Mouse (Mus musculus): Measurements from ENCODE around the gene Wipf3. TPM values are rescaled to one million over a fixed set of nuclear protein-coding genes. Genes with fewer than 3 reads are reported as not detected.

The Wipf3 gene
- polyA plus RNA-seq, 1 experiment from 2014 or later = 0.72 TPM

GRCm38 (mm10) chr6:54550801-54551323 lies 121.5 kb downstream of the Wipf3 start:
- Histone ChIP-seq H3K4me3 (no peak overlapping the region), H3K4me1 (peaks cover 73% of the 10 kb centered on the region), H3K9me3 (no peaks in the 10 kb centered on the region), H3K27me3 (ENCODE audit: poor library complexity, severe bottlenecking) (no peaks in the 10 kb centered on the region), H3K36me3 (replicated peaks) (peaks cover 14% of the 10 kb centered on the region), H3K27ac (no peak overlapping the region)
- DNase-seq (ENCODE audit: extremely low spot score, low spot score) = no peak
- WGBS = 69% methylated on average over 6 of the region's 7 CpGs

GRCm38 (mm10) chr6:54552721-54553413 lies 123.5 kb downstream of the Wipf3 start:
- H3K9me3 ChIP-seq = no peaks in the 10 kb centered on the region
- peaks cover 81% of the 10 kb centered on the region for H3K4me1 ChIP-seq
- 37% methylated on average over 9 of the region's 9 CpGs for WGBS
- H3K4me3 ChIP-seq = peak overlapping the region; percentile 8; the same call in 1 of the 2 replicates
- peak; percentile 46 for DNase-seq (ENCODE audit: extremely low spot score, low spot score)
- H3K27me3 ChIP-seq (ENCODE audit: poor library complexity, severe bottlenecking) = no peaks in the 10 kb centered on the region
- H3K27ac ChIP-seq = peak overlapping the region; percentile 90
- H3K36me3 ChIP-seq (replicated peaks) = peaks cover 8% of the 10 kb centered on the region

Other genes with a start within 250 kb of the Wipf3 start
- 3.3 and 4.7 TPM in 2 replicates for gene Prr15, start 103.8 kb upstream of the Wipf3 start, polyA plus RNA-seq (2016; fragmentation: Nextera tagmentation; extraction: Ambion mirVana)
- 58.7 and 62.1 TPM in 2 replicates for gene Scrn1, start 136.9 kb downstream of the Wipf3 start, polyA plus RNA-seq (2016; fragmentation: Nextera tagmentation; extraction: Ambion mirVana)
- gene Plekha8, start 165.5 kb downstream of the Wipf3 start, polyA plus RNA-seq (2016; fragmentation: Nextera tagmentation; extraction: Ambion mirVana) = 20.9 and 21.6 TPM in 2 replicates
- gene Fkbp14, start 167.7 kb downstream of the Wipf3 start, polyA plus RNA-seq (2016; fragmentation: Nextera tagmentation; extraction: Ambion mirVana) = 11.3 and 12.3 TPM in 2 replicates